Mouse (Mus musculus) cerebellum, adult 2 months (tissue): ENCODE results near the gene Cabp4. TPM values are rescaled to one million over a fixed set of nuclear protein-coding genes. Genes with fewer than 3 reads are reported as not detected.
A peak's percentile ranks its signal among the peaks of the same experiment; 100 is the strongest.

ENCODE experiments used
- DNase-seq, 2 experiments: peaks; one replicate each; pipeline ENCODE4 v3.0.0; 2021
- H3K27ac ChIP-seq: fragments of 200-500 bp; 2 replicates; pipeline ENCODE4 v1.5.1; 2012; ENCODE audit warnings: low read length, control low read depth, inconsistent platforms; ENCODE audit not compliant: insufficient read depth
- H3K27me3 ChIP-seq: fragments of 200-500 bp; 2 replicates; pipeline ENCODE4 v1.6.1; 2012; ENCODE audit warnings: inconsistent platforms, mild to moderate bottlenecking, low read length, moderate library complexity; ENCODE audit not compliant: control insufficient read depth, insufficient read depth
- H3K4me1 ChIP-seq: fragments of 200-500 bp; 2 replicates; pipeline ENCODE4 v1.6.1; 2011; ENCODE audit warnings: low read length; ENCODE audit not compliant: control insufficient read depth, insufficient read depth
- H3K4me3 ChIP-seq: fragments of 200-500 bp; replicated peaks from 2 replicates; pipeline ENCODE3; 2011; ENCODE audit warnings: mild to moderate bottlenecking, low read depth, low read length, control low read depth; ENCODE audit not compliant: insufficient read depth
- CTCF ChIP-seq: fragments of 200-500 bp; IDR thresholded peaks from 2 replicates; pipeline ENCODE4 v1.5.1; 2011; ENCODE audit warnings: low read depth, mild to moderate bottlenecking, control low read depth, low read length, moderate library complexity, borderline replicate concordance; ENCODE audit not compliant: insufficient read depth
- POLR2A ChIP-seq: fragments of 200-500 bp; IDR thresholded peaks from 2 replicates; pipeline ENCODE4 v1.6.1; 2011; ENCODE audit warnings: low read length, control low read depth, borderline replicate concordance; ENCODE audit not compliant: insufficient read depth
- WGBS: fragments of 180-500 bp; shearing (Covaris S2); methylation state at CpG from one replicate; pipeline ENCODE4 v1.1.7; 2018; 5-methylcytosine and 5-hydroxymethylcytosine counted together
- polyA plus RNA-seq: library from polyadenylated mRNA; depleted of rRNA; stranded (reverse); fragments of >200 nt; gene quantifications from 2 replicates; pipeline ENCODE4 v1.2.3, GENCODE M21; 2012

The Cabp4 gene
- polyA plus RNA-seq, 1 experiment, result 0.16 TPM

GRCm38 (mm10) chr19:4148819-4149218 is 5.0 kb upstream of the Cabp4 start:
- peaks cover 45% of the 10 kb centered on the region for H3K4me1 ChIP-seq
- no peak for TF ChIP-seq CTCF
- no peak for TF ChIP-seq POLR2A
- H3K27ac ChIP-seq, result peak overlapping the region; percentile 48; the same call in 1 of the 2 replicates
- 2% methylated on average over 8 of the region's 8 CpGs for WGBS
- no peak for DNase-seq
- H3K27me3 ChIP-seq, result no peaks in the 10 kb centered on the region
- peak overlapping the region; percentile 85 for H3K4me3 ChIP-seq

GRCm38 (mm10) chr19:4148491-4148806 is 4.6 kb upstream of the Cabp4 start, which contains the start of gene Coro1b:
TSS of gene Coro1b (plus strand) at chr19:4148619.
- Histone ChIP-seq H3K27me3 (no peaks in the 10 kb centered on the region), H3K4me3 (peak within 1 kb of the TSS; percentile 85), H3K27ac (peak within 1 kb of the TSS; percentile 52; the same call in 1 of the 2 replicates), H3K4me1 (peaks cover 41% of the 10 kb centered on the region)
- peak; percentile 95 to 96 for DNase-seq
- under 1% methylated on average over 33 of the region's 33 CpGs for WGBS
- TF ChIP-seq POLR2A, result peak; percentile 62; the same call in 1 of the 2 replicates
- TF ChIP-seq CTCF, result no peak

- Histone ChIP-seq H3K27me3 (no peaks in the 10 kb centered on the region), H3K4me1 (peaks cover 36% of the 10 kb centered on the region), H3K4me3 (peak overlapping the region; percentile 85), H3K27ac (peak overlapping the region; percentile 52; the same call in 1 of the 2 replicates)
- TF ChIP-seq CTCF (no peak), POLR2A (no peak)
- WGBS, result 35% methylated on average over 9 of the region's 9 CpGs
- DNase-seq, result no peak
Observed at GRCm38 (mm10) chr19:4147782-4148490, 4.1 kb upstream of the Cabp4 start.

- Histone ChIP-seq H3K27ac (peak overlapping the region; percentile 68), H3K27me3 (no peaks in the 10 kb centered on the region), H3K4me1 (peaks cover 29% of the 10 kb centered on the region), H3K4me3 (no peak overlapping the region)
- WGBS, result 35% methylated on average over 3 of the region's 3 CpGs
- DNase-seq, result no peak
- TF ChIP-seq CTCF (no peak), POLR2A (no peak)
Observed at GRCm38 (mm10) chr19:4147022-4147405, 3.2 kb upstream of the Cabp4 start.

- no peak for TF ChIP-seq POLR2A
- TF ChIP-seq CTCF, result no peak
- WGBS, result 67% methylated on average over 12 of the region's 12 CpGs
Observed at GRCm38 (mm10) chr19:4146366-4147021, 2.7 kb upstream of the Cabp4 start.

GRCm38 (mm10) chr19:4145936-4146335 is 2.1 kb upstream of the Cabp4 start:
- no peak for DNase-seq
- Histone ChIP-seq H3K4me3 (no peak overlapping the region), H3K4me1 (peaks cover 25% of the 10 kb centered on the region), H3K27me3 (no peaks in the 10 kb centered on the region), H3K27ac (no peak overlapping the region)
- TF ChIP-seq CTCF, result no peak
- TF ChIP-seq POLR2A, result no peak
- 93% methylated on average over 5 of the region's 5 CpGs for WGBS

More at GRCm38 (mm10) chr19:4146366-4147021, 2.7 kb upstream of the Cabp4 start:
- DNase-seq, result no peak
- Histone ChIP-seq H3K27ac (peak overlapping the region; percentile 68), H3K4me1 (peaks cover 25% of the 10 kb centered on the region), H3K27me3 (no peaks in the 10 kb centered on the region), H3K4me3 (no peak overlapping the region)

- Histone ChIP-seq H3K4me3 (no peak overlapping the region), H3K27ac (no peak overlapping the region), H3K4me1 (peaks cover 20% of the 10 kb centered on the region), H3K27me3 (no peaks in the 10 kb centered on the region)
- WGBS, result 87% methylated on average over 16 of the region's 16 CpGs
- DNase-seq, result no peak
- TF ChIP-seq POLR2A (no peak), CTCF (no peak)
Observed at GRCm38 (mm10) chr19:4144550-4145498, 991 bp upstream of the Cabp4 start.
